In genomic region chr14:26982150-26982530, GRCm38 (mm10) we compare ENCODE assay signal across 33 mouse cellular contexts. TPM values are rescaled to one million over a fixed set of nuclear protein-coding genes. Genes with fewer than 3 reads are reported as not detected.
DNase-seq lines count a peak whose midpoint lies in the region; TF ChIP-seq lines count a peak whose summit lies in the region.
"Had no signal": no experiment of that assay in that cellular context is flagged by ENCODE, and none has a peak within 500 bp of the region (broad histone marks: within the 10 kb centered on the region; RNA-seq: fewer than 3 reads in every experiment).

No protein-coding gene starts in this region.

- H3K4me1 ChIP-seq in testis, adult 2 months (ENCODE audit: control insufficient read depth, insufficient read depth, low read length): peaks cover 7% of the 10 kb centered on the region
- H3K4me1 ChIP-seq: embryonic facial prominence, embryonic 15.5 days; intestine, embryonic 15.5 days; neural tube, embryonic 15.5 days had no signal

- no peak for TF ChIP-seq CTCF in testis, adult 2 months (IDR thresholded peaks at IDR 0.05; ENCODE audit: control insufficient read depth, insufficient read depth, insufficient replicate concordance, low read depth, low read length)

- no peak for TF ChIP-seq POLR2A in testis, adult 2 months (IDR thresholded peaks at IDR 0.05; ENCODE audit: control insufficient read depth, low read depth, low read length)

- no peaks in the 10 kb centered on the region for H3K27me3 ChIP-seq in testis, adult 2 months (ENCODE audit: control insufficient read depth, insufficient read depth, low read length)
- H3K27me3 ChIP-seq: embryonic facial prominence, embryonic 15.5 days; forebrain, embryonic 12.5 days; intestine, embryonic 15.5 days; limb, embryonic 15.5 days; liver, embryonic 13.5 days; midbrain, embryonic 13.5 days; neural tube, embryonic 15.5 days had no signal

- no peaks in the 10 kb centered on the region for H3K36me3 ChIP-seq in testis, adult 2 months (ENCODE audit: control insufficient read depth, insufficient read depth, low read length)
- H3K36me3 ChIP-seq: embryonic facial prominence, embryonic 10.5 days; embryonic facial prominence, embryonic 15.5 days; forebrain, embryonic 12.5 days; G1E; intestine, embryonic 15.5 days; limb, embryonic 15.5 days; liver, embryonic 13.5 days; midbrain, embryonic 13.5 days; neural tube, embryonic 15.5 days had no signal

- DNase-seq in testis, postnatal 14 days (ENCODE audit: low spot score): no peak
- DNase-seq in adrenal gland, adult 8-10 months: peak; percentile 55
- peak; percentile 27 for DNase-seq in brain, adult 2 months (ENCODE audit: low read depth, low spot score)
- no peak for DNase-seq in heart, adult 9 months (ENCODE audit: low spot score in 2 of 2)
- DNase-seq in thymus, postnatal 4 days: no peak
- DNase-seq: cerebellum, adult 2 months; cerebellum, postnatal 14 days; gastrocnemius, postnatal 14 days; heart, adult 18-20 months; kidney, postnatal 14 days; layer of hippocampus, adult 9-11 months; liver, embryonic 13.5 days; lung, adult 18-20 months; lung, postnatal 4 days; right cerebral cortex, adult 18-20 months; spleen, adult 18-20 months had no signal

- H3K27ac ChIP-seq in testis, adult 2 months (ENCODE audit: control insufficient read depth, insufficient read depth, low read depth, low read length): no peak overlapping the region
- H3K27ac ChIP-seq: embryonic facial prominence, embryonic 10.5 days; embryonic facial prominence, embryonic 15.5 days; forebrain, embryonic 12.5 days; hindbrain, postnatal 0 days; intestine, embryonic 15.5 days; limb, embryonic 10.5 days; limb, embryonic 15.5 days; liver, embryonic 13.5 days; midbrain, embryonic 13.5 days; neural tube, embryonic 15.5 days had no signal

- peak overlapping the region; percentile 90 for H3K4me3 ChIP-seq in testis, adult 2 months (ENCODE audit: control insufficient read depth, low read depth, low read length)
- H3K4me3 ChIP-seq: embryonic facial prominence, embryonic 10.5 days; embryonic facial prominence, embryonic 15.5 days; forebrain, embryonic 12.5 days; intestine, embryonic 15.5 days; limb, embryonic 10.5 days; limb, embryonic 15.5 days; liver, embryonic 13.5 days; megakaryocyte, embryonic 14.5 days; midbrain, embryonic 13.5 days; neural tube, embryonic 15.5 days had no signal

RNA-seq across cellular contexts. Expression of gene Appl1, which starts 11.1 kb away (rescaled TPM):
- 3.8 and 4.9 TPM in 2 replicates for polyA plus RNA-seq in testis, adult 2 months (2012; rRNA removed)
- 10 to 100 TPM; 28.7 to 94.6 (median 58.6) TPM for total RNA-seq in adrenal gland, adult 8-10 months (2022)

RNA-seq across cellular contexts. Expression of gene Hesx1, which starts 12.1 kb away (rescaled TPM):
- polyA plus RNA-seq in testis, adult 2 months (2012; rRNA removed): not detected in 2 replicates
- total RNA-seq in adrenal gland, adult 8-10 months (2022): under 1 TPM in 2 of 4 experiments, not detected in 2; 0.35 to 0.49 TPM
- total RNA-seq: G1E; gastrocnemius, postnatal 14 days; heart, adult 18-20 months; heart, postnatal 25 days; hindbrain, postnatal 0 days; left cerebral cortex, postnatal 10 days; monocyte, adult 5-6 weeks had no signal
- polyA plus RNA-seq: cerebellum, adult 2 months; cortical plate, adult 2 months; forebrain, embryonic 12.5 days; G1E; limb, embryonic 15.5 days; lung, postnatal 0 days; midbrain, embryonic 13.5 days had no signal

RNA-seq across cellular contexts. Expression of gene Il17rd, which starts 56.6 kb away (rescaled TPM):
- 5.4 and 6.4 TPM in 2 replicates for polyA plus RNA-seq in testis, adult 2 months (2012; rRNA removed)
- total RNA-seq in adrenal gland, adult 8-10 months (2022): 1 to 10 TPM; 3.6 to 6.4 (median 5.1) TPM
- polyA plus RNA-seq: G1E had no signal

Comparison
In these comparisons a context has a peak if more than half of its experiments do, and no peak if none do; other contexts are left out.
1. DNase-seq: peak in adrenal gland, adult 8-10 months (single experiment) and brain, adult 2 months (single experiment); none in testis, postnatal 14 days (single experiment), heart, adult 9 months (0 of 2) and thymus, postnatal 4 days (single experiment).